Mouse (Mus musculus) CD4-positive, CD25-positive, alpha-beta regulatory T cell, adult 4 months (primary cell): Measurements from ENCODE around the gene 4933428M09Rik. TPM values are rescaled to one million over a fixed set of nuclear protein-coding genes. Genes with fewer than 3 reads are reported as not detected.
"Not testable (repeated sequence)": the region's sequence is repeated elsewhere in the genome, so short reads cannot be mapped to it uniquely, and the experiment has no call there.

Experiments
- ATAC-seq: one replicate; pipeline ENCODE4 v1.8.0; 2017
- polyA plus RNA-seq, 2 experiments: library from polyadenylated mRNA; unstranded; fragments of 100-300 nt; shearing (Covaris generic); gene quantifications; one replicate each; pipeline ENCODE4 v1.2.1; 2017

The 4933428M09Rik gene
- polyA plus RNA-seq: not detected

DNA sequence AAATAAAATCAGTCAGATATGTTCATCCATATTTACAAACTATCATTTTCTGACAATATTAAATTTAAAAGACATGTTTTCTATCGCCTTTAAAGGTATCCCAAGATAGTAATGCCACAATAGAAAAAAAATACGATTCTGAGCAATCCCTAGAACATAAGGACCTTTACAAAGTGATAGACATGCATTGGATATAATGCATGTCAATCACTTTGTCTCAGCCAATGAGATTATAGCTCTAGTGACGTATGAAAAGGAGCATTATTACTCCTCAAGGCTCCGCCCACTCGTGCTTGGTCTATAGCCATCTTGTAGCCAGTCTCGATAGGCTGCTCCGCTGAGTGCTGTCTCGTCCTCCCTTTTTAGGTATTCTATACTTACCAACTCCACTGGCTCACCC lies at the start of gene 4933428M09Rik:
Gene 4933428M09Rik (plus strand): TSS at position 301 of the 400 bp plus-strand sequence.
- no peak for ATAC-seq

DNA sequence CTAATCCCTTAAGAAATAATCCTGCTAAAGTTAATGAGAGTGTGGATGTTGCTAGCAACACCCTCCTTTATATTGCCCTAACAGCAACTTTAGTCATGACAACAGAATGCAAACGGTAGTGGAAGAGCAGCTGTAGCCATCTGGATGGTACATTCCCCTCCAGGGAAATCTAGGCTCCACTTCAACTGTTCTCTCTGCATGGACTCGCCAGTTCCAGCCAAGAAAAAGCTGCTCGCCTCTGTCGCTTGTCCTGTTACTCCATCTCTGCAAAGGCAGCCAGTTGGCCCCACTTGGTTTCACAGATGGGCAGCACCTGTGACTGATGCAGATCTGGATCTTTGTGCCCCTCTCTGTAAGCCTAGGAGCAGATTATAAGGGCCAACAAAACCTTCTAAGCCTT lies 45.0 kb upstream of the 4933428M09Rik start:
- ATAC-seq: no peak

DNA sequence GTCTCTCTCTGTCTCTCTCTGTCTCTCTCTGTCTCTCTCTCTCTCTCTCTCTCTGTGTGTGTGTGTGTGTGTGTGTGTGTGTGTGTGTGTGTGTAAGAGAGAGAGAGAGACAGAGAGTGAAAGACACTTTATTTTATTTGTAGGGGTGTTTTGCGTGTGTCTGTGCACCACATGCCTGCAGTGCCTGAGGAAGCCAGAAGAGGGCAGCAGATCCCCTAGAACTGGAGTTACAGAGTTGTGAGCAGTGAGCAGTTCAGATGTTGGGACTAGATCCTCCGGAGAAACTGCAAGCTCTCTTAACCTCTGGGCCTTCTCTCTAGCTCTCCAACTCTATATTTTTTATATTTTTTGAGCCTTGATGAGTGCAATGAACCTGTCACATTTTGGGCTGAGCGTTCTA lies 12.5 kb downstream of the 4933428M09Rik start:
- not testable (repeated sequence) for ATAC-seq

DNA sequence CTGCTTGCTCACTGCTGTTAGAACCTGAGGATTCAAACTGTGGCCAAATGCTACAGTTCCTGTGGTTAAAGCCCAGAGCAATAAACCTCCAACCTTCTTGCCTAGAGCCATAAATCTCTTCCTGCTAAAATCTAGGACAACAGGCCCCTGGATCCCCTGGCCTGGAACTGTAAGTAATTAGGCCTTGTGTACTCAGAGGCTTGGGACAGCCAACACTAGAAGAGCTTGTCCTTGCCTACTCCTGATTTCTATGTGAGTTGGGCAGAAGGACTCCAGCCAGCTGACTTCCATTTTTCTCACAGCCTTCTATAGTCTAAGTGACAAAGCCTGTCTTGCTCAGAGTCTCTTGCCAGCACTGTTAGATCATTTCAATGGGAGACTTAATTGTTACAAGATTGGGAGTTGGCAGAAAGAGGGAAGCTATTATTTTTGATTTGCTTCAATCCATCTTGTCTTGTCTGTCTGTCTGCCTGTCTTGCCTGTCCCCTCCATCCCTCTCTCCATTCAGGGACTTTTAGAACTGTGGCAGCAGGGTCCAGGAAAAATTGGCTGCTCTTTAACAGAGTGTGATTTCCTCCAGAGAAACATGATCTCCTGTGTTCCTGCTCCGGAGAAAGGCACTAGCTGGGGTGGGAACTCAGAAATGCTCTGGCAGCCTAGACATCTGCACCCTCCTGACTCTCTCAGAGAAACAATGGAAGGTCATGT lies 15.7 kb downstream of the 4933428M09Rik start:
- no peak for ATAC-seq

DNA sequence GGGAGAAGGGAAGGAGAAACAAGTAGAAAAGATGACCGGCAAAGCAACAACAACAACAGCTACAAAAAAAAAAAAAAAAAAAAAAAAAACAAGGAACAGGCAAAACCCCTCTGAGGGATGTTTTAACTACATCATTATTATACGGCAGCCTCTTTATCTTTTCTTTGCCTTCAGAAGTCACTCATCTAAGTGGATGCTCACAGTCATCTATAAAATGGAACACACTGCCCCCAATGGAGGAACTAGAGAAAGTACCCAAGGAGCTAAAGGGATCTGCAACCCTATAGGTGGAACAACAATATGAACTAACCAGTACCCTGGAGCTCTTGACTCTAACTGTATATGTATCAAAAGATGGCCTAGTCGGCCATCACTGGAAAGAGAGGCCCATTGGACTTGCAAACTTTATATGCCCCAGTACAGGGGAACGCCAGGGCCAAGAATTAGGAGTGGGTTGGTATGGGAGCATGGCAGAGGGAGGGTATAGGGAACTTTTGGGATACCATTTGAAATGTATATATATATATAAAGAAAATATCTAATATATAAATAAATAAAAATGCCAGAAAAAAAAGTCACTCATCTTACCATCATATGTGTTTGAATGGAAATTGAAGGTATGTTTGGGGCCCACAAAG lies 30.3 kb downstream of the 4933428M09Rik start:
- ATAC-seq: not testable (repeated sequence)

DNA sequence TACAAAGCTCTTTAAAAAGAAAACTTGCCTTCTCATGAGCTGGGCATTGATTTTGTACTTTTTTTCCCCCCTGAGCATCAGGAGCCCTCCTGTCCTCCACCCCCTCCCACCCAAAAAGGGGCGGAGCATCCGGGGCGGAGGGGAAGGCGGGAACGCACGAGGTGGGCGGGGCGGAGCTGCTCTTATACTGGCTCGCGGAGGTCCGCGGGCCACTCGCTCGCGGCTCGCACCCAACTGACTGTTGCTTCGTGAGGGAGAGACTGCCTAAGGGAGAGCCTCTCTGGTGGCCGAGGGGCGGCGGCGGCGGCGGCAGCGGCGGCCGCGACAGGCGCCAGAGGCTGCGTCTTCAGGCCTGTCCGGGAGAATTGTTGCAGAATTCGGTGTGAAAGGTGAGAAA lies 30.8 kb downstream of the 4933428M09Rik start, which contains the start of gene Mum1l1:
Gene Mum1l1 (plus strand): TSS at position 214 of the 397 bp plus-strand sequence.
- ATAC-seq: no peak

DNA sequence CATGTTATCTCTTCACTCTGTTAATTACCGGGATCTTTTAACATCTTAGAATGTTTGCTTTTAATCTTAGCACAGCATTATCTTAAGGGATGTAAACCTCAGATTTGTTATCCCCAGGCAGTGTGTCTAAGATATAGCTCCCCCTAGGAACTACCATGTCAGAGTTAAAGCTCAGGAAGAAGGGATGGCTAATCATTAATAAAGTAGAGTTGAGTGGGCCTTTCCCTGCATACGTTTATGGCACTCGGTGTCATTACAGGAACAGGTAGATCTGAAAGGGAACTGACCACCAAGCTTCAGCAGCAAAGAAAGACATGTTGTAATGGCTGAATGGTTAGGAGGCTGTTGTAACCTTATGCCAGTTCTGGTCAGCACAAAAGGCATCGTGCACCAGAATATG lies 35.7 kb downstream of the 4933428M09Rik start:
- no peak for ATAC-seq

DNA sequence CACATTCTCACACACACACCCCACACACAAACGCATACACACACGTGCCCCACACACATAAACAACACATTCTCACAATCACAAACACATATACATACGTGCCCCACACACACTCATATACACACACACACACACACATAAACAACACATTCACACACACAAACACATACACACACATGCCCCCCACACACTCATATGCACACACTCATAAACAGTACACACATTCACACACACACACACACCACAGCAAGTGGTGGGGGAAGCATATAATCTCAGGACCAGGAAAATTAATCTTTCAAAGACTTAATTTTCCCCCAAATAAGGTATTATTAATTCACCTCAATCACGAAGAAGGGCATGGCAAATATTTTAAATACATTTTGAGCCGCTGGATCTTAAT lies 37.4 kb downstream of the 4933428M09Rik start:
- no peak for ATAC-seq

DNA sequence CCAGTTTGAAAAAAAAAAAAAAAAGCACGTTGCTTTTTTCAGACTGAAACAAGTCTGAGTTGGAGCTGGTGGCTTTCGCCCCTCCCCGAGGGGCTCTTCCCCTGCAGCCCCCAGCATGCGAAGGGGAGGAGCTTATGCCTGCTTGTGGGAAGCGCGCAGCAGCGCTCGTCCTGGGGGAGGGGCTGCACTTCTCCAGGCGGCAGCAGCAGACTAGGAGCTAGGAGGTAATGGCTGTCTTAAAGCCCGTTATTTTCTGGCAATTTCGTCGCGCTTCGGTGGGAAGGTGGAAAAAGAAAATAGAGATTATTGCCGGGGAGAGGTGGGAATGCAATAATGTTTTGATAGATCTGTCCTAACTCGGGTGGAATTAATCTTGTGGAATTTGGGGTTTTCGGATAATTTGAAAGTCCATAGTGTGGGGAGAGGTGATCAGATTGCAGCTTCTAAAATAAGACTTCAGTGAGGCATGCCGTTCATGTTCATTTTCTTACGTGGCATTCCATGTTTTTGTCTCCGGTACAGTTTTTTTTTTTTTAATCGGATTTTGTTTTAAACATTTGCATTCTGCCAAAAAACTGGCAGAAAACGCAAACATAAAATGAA lies 38.1 kb downstream of the 4933428M09Rik start:
- no peak for ATAC-seq

DNA sequence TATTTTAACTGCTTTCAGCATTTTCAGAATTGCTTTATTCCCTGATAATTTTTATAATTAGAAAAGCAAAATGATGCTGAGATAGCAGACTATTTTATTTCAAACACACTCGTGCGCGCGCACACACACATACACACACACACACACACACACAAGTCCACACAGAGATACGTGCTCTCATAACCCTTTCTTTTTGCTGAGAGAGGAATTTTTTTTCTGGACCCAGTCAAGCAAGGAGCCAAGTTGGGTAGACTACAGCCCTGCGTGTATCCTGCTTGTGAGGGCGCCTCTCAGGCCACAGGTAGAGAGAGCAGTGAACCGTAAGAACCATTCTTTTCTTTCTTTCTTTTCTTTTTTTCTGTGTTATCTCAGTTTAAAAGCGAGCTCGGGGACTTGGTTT lies 38.7 kb downstream of the 4933428M09Rik start:
- ATAC-seq: no peak

DNA sequence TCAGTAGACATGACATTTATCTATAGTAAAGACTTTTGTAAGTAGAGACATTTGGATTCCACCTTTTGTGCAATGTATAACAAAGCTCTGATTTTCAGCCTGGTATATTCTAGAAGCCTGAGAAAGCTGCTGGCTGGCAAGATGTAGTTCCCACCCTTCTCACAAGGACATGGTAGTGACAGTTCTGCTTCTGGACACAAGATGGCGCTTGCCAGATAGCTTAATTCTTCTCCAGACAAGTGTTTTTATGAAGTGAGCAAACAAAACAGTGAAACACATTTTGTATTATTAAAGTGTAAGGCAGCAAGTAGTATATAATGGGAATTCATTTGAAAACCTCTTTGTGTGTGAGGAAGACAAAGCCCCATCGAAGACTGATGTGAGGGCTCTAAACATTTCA lies 40.0 kb downstream of the 4933428M09Rik start:
- ATAC-seq: no peak

DNA sequence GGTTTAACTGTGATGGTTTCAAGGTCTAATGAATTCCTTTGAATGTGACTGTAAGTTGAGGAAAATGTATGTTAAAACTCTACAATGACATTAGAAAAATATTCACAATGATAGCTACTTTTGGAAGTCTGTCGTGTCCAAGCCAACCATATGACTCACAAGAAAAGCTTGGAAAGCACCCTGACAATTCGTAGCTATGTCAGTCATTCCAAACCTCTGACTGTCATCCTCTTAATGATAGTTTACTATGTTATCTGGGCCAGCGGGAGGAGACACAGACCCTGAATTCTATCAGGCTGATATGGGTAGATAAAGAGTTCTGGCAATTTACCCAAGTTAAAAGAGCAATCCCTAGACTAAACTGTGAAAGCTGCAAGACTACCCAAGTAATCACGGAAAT lies 41.8 kb downstream of the 4933428M09Rik start:
- no peak for ATAC-seq

DNA sequence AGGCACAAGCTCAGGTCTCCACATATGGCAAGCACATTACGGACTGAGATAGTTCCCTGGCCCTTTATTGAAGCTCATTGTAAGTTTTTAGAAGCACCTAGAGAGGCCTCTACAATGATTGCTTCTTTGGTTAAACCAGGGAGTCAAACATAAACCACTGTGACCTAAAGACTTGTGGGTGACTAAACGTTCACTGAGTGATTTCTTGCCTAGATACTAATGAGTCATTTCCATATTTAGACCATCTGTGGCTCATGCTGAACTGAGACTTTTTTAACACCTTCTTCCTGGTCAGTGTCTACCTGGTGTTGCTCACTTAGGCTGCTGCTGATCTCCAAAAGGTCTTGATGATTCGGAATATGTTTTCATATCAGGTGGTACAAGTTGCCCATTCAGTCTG lies 42.9 kb downstream of the 4933428M09Rik start:
- no peak for ATAC-seq

Other genes starting within 250 kb of the 4933428M09Rik start
- not detected for gene Serpina7, start 94.0 kb upstream of the 4933428M09Rik start, polyA plus RNA-seq
- not detected for gene 4930513O06Rik, start 93.0 kb upstream of the 4933428M09Rik start, polyA plus RNA-seq
- not detected for gene Mum1l1, start 30.8 kb downstream of the 4933428M09Rik start, polyA plus RNA-seq
- gene Trap1a, start 154.5 kb downstream of the 4933428M09Rik start, polyA plus RNA-seq: not detected